Mouse (Mus musculus): Measurements from ENCODE around the gene Mllt6. TPM values are rescaled to one million over a fixed set of nuclear protein-coding genes. Genes with fewer than 3 reads are reported as not detected.
"Not testable (repeated sequence)": the region's sequence is repeated elsewhere in the genome, so short reads cannot be mapped to it uniquely, and the experiment has no call there.

The Mllt6 gene
- polyA plus RNA-seq, 1 experiment from 2014 or later: 4.2 TPM

- no peaks in the 10 kb centered on the region for H3K27me3 ChIP-seq (replicated peaks; ENCODE audit: control insufficient read depth, insufficient read depth, low read length)
- WGBS: 72% methylated on average over 8 of the region's 8 CpGs
- H3K9me3 ChIP-seq (ENCODE audit: control insufficient read depth, low read length): 0 out of 2 replicates have a peak, but pooled peaks cover 3% of the 10 kb centered on the region
- H3K27ac ChIP-seq (ENCODE audit: low read length): no peak overlapping the region
- H3K4me1 ChIP-seq (replicated peaks; ENCODE audit: control insufficient read depth, insufficient read depth, low read length): no peaks in the 10 kb centered on the region
- ATAC-seq: no peak
- no peak overlapping the region for H3K4me3 ChIP-seq (replicated peaks; ENCODE audit: low read length)
- H3K36me3 ChIP-seq (ENCODE audit: control insufficient read depth, insufficient read depth): no peaks in the 10 kb centered on the region
- H3K9ac ChIP-seq (replicated peaks; ENCODE audit: low read depth, low read length): no peak overlapping the region
- H3K4me2 ChIP-seq (ENCODE audit: low read length): no peak overlapping the region
These were observed 21.5 kb upstream of the Mllt6 start for GRCm38 (mm10) chr11:97641668-97642067.

GRCm38 (mm10) chr11:97642746-97643145 lies 20.5 kb upstream of the Mllt6 start:
- no peak for ATAC-seq
- no peaks in the 10 kb centered on the region for H3K27me3 ChIP-seq (replicated peaks; ENCODE audit: control insufficient read depth, insufficient read depth, low read length)
- no peaks in the 10 kb centered on the region for H3K36me3 ChIP-seq (ENCODE audit: control insufficient read depth, insufficient read depth)
- H3K4me1 ChIP-seq (replicated peaks; ENCODE audit: control insufficient read depth, insufficient read depth, low read length): no peaks in the 10 kb centered on the region
- H3K27ac ChIP-seq (ENCODE audit: low read length): no peak overlapping the region
- H3K4me2 ChIP-seq (ENCODE audit: low read length): no peak overlapping the region
- H3K4me3 ChIP-seq (replicated peaks; ENCODE audit: low read length): no peak overlapping the region
- 46% methylated on average over 2 of the region's 2 CpGs for WGBS
- H3K9ac ChIP-seq (replicated peaks; ENCODE audit: low read depth, low read length): no peak overlapping the region
- H3K9me3 ChIP-seq (ENCODE audit: control insufficient read depth, low read length): 0 out of 2 replicates have a peak, but pooled peaks cover 3% of the 10 kb centered on the region

DNA sequence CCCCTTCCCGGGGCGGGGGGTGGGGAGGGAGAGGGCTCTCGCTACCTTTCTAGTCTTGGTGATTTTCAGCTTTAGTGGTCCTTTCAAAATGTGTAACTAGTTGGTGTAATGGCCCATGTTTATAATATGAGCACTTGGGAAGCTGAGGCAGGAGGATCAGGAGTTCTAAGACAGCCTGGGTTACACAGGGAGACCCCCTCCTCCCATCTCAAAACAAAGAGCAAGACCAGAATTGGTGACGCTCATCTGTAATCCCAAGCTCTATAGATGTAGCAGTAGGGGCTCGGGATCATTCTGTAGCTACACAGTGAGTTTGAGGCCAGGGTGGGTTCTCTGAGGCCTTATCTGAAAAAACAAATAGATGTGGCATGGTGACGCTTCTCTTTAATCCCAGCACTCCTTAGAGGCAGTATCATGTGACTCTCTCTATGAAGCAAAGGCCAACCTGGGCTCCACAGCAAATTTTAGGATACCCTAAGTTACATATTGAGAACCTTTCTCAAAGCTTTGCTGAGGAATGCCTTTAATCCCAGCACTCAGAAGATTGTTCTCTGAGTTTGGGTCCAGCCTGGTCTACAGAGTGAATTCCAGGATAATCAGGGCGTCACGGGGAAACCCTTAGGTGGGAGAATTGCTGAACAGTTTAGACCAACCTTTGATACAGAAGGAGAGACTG lies 19.7 kb upstream of the Mllt6 start:
- Histone ChIP-seq H3K9me3 (ENCODE audit: control insufficient read depth, low read length) (0 out of 2 replicates have a peak, but pooled peaks cover 3% of the 10 kb centered on the region), H3K4me1 (replicated peaks; ENCODE audit: control insufficient read depth, insufficient read depth, low read length) (no peaks in the 10 kb centered on the region), H3K36me3 (ENCODE audit: control insufficient read depth, insufficient read depth) (no peaks in the 10 kb centered on the region), H3K4me2 (ENCODE audit: low read length) (no peak overlapping the region), H3K9ac (replicated peaks; ENCODE audit: low read depth, low read length) (no peak overlapping the region), H3K27ac (ENCODE audit: low read length) (no peak overlapping the region), H3K4me3 (replicated peaks; ENCODE audit: low read length) (no peak overlapping the region), H3K27me3 (replicated peaks; ENCODE audit: control insufficient read depth, insufficient read depth, low read length) (no peaks in the 10 kb centered on the region)
- no peak for ATAC-seq
- WGBS: 79% methylated on average over 8 of the region's 8 CpGs

DNA sequence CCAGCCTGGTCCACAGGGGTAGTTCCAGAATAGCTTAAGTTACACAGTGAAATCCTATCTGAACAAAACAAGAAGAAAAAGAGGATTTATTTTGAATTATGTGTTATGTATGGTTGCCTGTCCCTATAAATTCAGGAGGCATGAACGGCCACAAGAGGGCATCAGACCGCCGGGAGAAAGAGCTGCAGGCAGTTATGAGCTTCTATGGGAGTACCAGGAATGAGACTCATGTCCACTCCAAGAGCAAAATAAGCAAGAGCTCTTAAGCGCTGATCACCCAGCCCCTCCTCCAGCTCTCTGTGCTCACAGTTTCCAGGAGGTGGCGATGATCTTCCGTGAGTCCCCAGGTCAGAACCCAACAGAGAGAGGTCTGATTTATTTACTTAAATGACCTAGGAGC lies 18.4 kb upstream of the Mllt6 start:
- H3K4me3 ChIP-seq (replicated peaks; ENCODE audit: low read length): no peak overlapping the region
- no peak overlapping the region for H3K9ac ChIP-seq (replicated peaks; ENCODE audit: low read depth, low read length)
- 0 out of 2 replicates have a peak, but pooled peaks cover 3% of the 10 kb centered on the region for H3K9me3 ChIP-seq (ENCODE audit: control insufficient read depth, low read length)
- no peak overlapping the region for H3K4me2 ChIP-seq (ENCODE audit: low read length)
- WGBS: 2% methylated on average over 6 of the region's 6 CpGs
- no peaks in the 10 kb centered on the region for H3K36me3 ChIP-seq (ENCODE audit: control insufficient read depth, insufficient read depth)
- H3K27ac ChIP-seq (ENCODE audit: low read length): no peak overlapping the region
- no peak for ATAC-seq
- H3K27me3 ChIP-seq (replicated peaks; ENCODE audit: control insufficient read depth, insufficient read depth, low read length): no peaks in the 10 kb centered on the region
- no peaks in the 10 kb centered on the region for H3K4me1 ChIP-seq (replicated peaks; ENCODE audit: control insufficient read depth, insufficient read depth, low read length)

GRCm38 (mm10) chr11:97648541-97648940 lies 14.7 kb upstream of the Mllt6 start:
- not testable (repeated sequence) for ATAC-seq; H3K4me1 ChIP-seq (replicated peaks; ENCODE audit: control insufficient read depth, insufficient read depth, low read length); H3K9ac ChIP-seq (replicated peaks; ENCODE audit: low read depth, low read length); H3K4me2 ChIP-seq (ENCODE audit: low read length); H3K27me3 ChIP-seq (replicated peaks; ENCODE audit: control insufficient read depth, insufficient read depth, low read length); H3K9me3 ChIP-seq (ENCODE audit: control insufficient read depth, low read length); H3K27ac ChIP-seq (ENCODE audit: low read length); H3K36me3 ChIP-seq (ENCODE audit: control insufficient read depth, insufficient read depth); H3K4me3 ChIP-seq (replicated peaks; ENCODE audit: low read length)
- 91% methylated on average over 3 of the region's 4 CpGs for WGBS

- Histone ChIP-seq H3K9ac (replicated peaks; ENCODE audit: low read depth, low read length) (no peak overlapping the region), H3K36me3 (ENCODE audit: control insufficient read depth, insufficient read depth) (no peaks in the 10 kb centered on the region), H3K4me2 (ENCODE audit: low read length) (no peak overlapping the region), H3K4me1 (replicated peaks; ENCODE audit: control insufficient read depth, insufficient read depth, low read length) (peaks cover 2% of the 10 kb centered on the region; the same call in 1 of the 2 replicates), H3K27ac (ENCODE audit: low read length) (no peak overlapping the region), H3K27me3 (replicated peaks; ENCODE audit: control insufficient read depth, insufficient read depth, low read length) (no peaks in the 10 kb centered on the region), H3K9me3 (ENCODE audit: control insufficient read depth, low read length) (no peaks in the 10 kb centered on the region), H3K4me3 (replicated peaks; ENCODE audit: low read length) (no peak overlapping the region)
- no peak for ATAC-seq
- 38% methylated on average over 5 of the region's 5 CpGs for WGBS
These were observed 12.9 kb upstream of the Mllt6 start for GRCm38 (mm10) chr11:97650341-97650740.

DNA sequence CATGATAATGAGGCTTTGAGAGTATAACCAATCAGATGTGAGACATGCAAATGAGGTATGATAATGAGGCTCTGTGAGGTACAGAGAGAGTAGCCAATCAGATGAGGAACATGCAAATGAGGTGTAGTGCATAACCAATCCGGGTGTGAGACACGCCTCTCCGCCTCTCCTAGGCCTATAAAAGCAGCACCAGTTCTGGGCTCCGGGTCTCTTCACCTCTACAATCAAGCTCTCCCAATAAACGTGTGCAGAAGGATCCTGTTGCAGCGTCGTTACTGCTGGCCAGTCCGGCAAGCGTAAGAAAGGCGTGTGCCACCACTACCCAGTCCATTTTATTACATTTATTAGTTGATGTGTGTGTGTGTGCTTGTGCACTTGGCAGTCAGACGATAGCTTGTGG lies 9.8 kb upstream of the Mllt6 start:
- H3K4me2 ChIP-seq (ENCODE audit: low read length); H3K9me3 ChIP-seq (ENCODE audit: control insufficient read depth, low read length); H3K27ac ChIP-seq (ENCODE audit: low read length); H3K36me3 ChIP-seq (ENCODE audit: control insufficient read depth, insufficient read depth); H3K9ac ChIP-seq (replicated peaks; ENCODE audit: low read depth, low read length); H3K4me3 ChIP-seq (replicated peaks; ENCODE audit: low read length); ATAC-seq; H3K4me1 ChIP-seq (replicated peaks; ENCODE audit: control insufficient read depth, insufficient read depth, low read length); H3K27me3 ChIP-seq (replicated peaks; ENCODE audit: control insufficient read depth, insufficient read depth, low read length): not testable (repeated sequence)
- 93% methylated on average over 11 of the region's 11 CpGs for WGBS

GRCm38 (mm10) chr11:97654210-97654609 lies 9.0 kb upstream of the Mllt6 start:
- Histone ChIP-seq H3K4me1 (replicated peaks; ENCODE audit: control insufficient read depth, insufficient read depth, low read length) (peaks cover 3% of the 10 kb centered on the region), H3K36me3 (ENCODE audit: control insufficient read depth, insufficient read depth) (no peaks in the 10 kb centered on the region), H3K4me2 (ENCODE audit: low read length) (no peak overlapping the region), H3K4me3 (replicated peaks; ENCODE audit: low read length) (no peak overlapping the region), H3K27me3 (replicated peaks; ENCODE audit: control insufficient read depth, insufficient read depth, low read length) (no peaks in the 10 kb centered on the region), H3K9me3 (ENCODE audit: control insufficient read depth, low read length) (no peaks in the 10 kb centered on the region), H3K27ac (ENCODE audit: low read length) (no peak overlapping the region), H3K9ac (replicated peaks; ENCODE audit: low read depth, low read length) (no peak overlapping the region)
- WGBS: 95% methylated on average over 2 of the region's 2 CpGs
- ATAC-seq: no peak

DNA sequence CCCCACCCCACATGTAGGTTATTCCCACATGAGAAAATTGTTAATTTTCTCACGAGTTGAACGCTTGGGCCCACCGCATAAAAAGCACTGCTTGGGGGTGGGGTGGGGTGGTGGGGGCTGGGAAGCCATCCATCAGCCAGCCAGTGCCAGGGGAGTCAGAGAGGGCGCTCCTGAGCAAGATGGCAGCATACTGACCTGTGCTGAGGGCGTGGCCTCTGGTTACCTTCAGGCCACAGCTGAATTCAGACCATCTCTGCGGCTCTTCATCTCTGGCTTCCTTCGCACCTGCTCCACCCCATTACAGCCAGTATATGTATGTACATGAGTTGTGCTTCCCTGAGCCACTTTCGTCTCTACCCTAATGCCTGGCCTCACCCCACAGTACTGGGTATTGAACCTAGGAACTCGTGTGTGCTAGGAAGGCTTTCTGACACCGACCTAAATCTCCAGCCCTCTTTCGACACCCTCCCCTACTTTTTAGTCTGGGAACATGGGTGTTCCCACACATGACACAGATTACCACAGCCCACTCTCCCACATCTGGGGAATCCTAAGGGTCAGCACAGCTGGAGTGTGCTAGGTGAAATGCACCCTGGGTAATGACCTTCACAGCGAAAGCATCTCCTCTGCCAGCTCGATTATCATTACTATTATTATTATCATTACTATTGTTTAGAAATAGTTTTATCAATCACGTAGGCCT lies 6.8 kb upstream of the Mllt6 start:
- Histone ChIP-seq H3K4me1 (replicated peaks; ENCODE audit: control insufficient read depth, insufficient read depth, low read length) (peaks cover 18% of the 10 kb centered on the region), H3K4me2 (ENCODE audit: low read length) (no peak overlapping the region), H3K27me3 (replicated peaks; ENCODE audit: control insufficient read depth, insufficient read depth, low read length) (peaks cover 8% of the 10 kb centered on the region), H3K36me3 (ENCODE audit: control insufficient read depth, insufficient read depth) (no peaks in the 10 kb centered on the region), H3K9me3 (ENCODE audit: control insufficient read depth, low read length) (no peaks in the 10 kb centered on the region), H3K9ac (replicated peaks; ENCODE audit: low read depth, low read length) (no peak overlapping the region), H3K4me3 (replicated peaks; ENCODE audit: low read length) (no peak overlapping the region), H3K27ac (ENCODE audit: low read length) (no peak overlapping the region)
- no peak for ATAC-seq
- 73% methylated on average over 14 of the region's 14 CpGs for WGBS

Data from forebrain, embryonic 16.5 days (tissue).